Mouse (Mus musculus): Measurements from ENCODE around the gene Plekhh3. TPM values are rescaled to one million over a fixed set of nuclear protein-coding genes. Genes with fewer than 3 reads are reported as not detected.

The Plekhh3 gene
- polyA plus RNA-seq, 1 experiment from 2014 or later = 15.4 TPM

DNA sequence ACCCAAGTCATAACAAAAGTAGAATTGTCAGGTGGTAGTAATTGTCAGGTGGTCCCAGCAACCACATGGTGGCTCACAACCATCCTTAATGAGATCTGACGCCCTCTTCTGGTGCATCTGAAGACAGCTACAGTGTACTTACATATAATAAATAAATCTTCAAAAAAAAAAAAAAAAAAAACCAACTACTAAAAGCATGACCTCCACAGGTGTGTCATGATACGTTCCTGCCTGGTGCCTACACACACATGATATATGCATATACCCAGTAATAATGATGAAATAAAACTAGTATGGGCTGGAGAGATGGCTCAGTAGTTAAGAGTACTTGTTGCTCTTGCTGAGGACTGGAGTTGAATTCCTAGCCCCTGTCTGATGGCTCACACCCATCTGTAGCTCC, 20.1 kb downstream of the Plekhh3 start:
- no peak overlapping the region for H3K4me3 ChIP-seq
- no peak for ATAC-seq (ENCODE audit: low FRiP score)
- H3K27me3 ChIP-seq = peaks cover 1% of the 10 kb centered on the region; the same call in 1 of the 2 replicates
- H3K36me3 ChIP-seq = no peaks in the 10 kb centered on the region
- H3K4me1 ChIP-seq = peaks cover 25% of the 10 kb centered on the region
- WGBS = 56% methylated on average over 2 of the region's 2 CpGs
- no peak overlapping the region for H3K4me2 ChIP-seq (replicated peaks)
- no peak overlapping the region for H3K27ac ChIP-seq
- no peaks in the 10 kb centered on the region for H3K9me3 ChIP-seq (replicated peaks)
- no peak overlapping the region for H3K9ac ChIP-seq

DNA sequence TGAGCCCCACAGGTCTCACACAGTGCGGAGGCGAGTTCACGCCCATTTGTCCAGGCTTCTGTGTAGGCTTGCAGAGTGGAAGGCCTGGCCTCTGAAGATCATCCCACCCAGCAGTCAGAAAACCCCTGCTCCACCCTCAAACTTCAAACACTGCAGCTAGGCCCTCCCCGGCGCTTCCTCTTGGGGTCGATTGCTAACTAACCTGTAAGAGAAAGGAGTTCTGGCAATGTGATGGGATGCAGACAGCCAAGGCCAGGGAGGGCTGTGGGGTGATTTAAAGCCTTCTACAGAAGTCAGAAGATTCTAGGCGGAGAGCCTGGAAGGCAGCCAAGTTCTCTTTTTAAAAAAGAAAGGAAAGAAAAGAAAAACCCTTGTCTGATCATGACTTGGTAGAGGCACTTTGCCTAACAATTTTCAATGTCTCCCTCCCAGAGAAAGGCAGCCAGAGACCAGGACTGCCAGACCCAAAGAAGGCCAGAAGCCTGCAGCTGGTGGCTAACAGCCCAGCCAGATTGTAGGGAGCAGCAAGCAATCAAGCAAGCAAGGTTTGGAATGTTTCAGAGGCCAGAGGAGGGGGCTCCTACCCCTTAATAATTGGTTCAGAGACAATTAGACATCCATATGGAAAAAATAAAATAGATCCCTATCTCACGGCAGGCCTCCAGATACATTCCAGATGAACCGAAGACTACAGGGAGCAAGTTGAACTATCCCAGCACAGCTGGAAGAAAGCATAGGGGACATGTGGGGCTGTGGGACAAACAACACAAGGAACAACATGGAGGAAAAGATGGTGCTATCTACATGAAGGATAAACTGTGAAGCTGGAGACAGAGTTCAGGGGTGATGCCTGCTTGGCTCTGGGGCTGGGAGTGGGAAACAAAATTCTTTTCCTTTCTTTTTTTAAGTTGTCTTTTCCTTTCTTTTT, 21.7 kb downstream of the Plekhh3 start:
- no peak overlapping the region for H3K9ac ChIP-seq

DNA sequence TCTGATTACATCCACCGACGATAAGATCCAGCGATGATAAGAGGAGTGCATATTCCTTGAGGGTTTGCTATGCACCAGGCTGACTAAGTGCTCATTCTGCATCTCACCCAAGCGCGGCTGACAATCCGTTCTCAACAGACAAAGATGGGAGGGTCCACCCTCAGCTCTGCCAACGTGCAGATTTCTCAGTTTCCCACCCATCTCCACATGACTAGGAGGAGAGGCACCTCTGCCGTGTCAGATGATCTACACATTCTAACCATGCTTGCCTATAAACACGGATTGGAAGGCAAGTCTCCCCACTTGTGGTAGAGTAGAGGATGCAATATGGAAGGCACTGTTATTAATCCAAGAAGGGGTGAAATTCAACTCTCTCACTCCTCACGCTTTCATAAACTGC, 22.4 kb downstream of the Plekhh3 start:
- Histone ChIP-seq H3K4me3 (no peak overlapping the region), H3K27ac (0 out of 2 replicates have a peak overlapping the region, but pooled peaks have one; percentile 49), H3K9ac (no peak overlapping the region), H3K4me1 (peaks cover 23% of the 10 kb centered on the region), H3K27me3 (no peaks in the 10 kb centered on the region), H3K9me3 (replicated peaks) (no peaks in the 10 kb centered on the region), H3K36me3 (no peaks in the 10 kb centered on the region), H3K4me2 (replicated peaks) (no peak overlapping the region)
- no peak for ATAC-seq (ENCODE audit: low FRiP score)
- 70% methylated on average over 10 of the region's 10 CpGs for WGBS

More for the DNA sequence above, 21.7 kb downstream of the Plekhh3 start:
- no peaks in the 10 kb centered on the region for H3K36me3 ChIP-seq
- no peaks in the 10 kb centered on the region for H3K9me3 ChIP-seq (replicated peaks)
- WGBS = 59% methylated on average over 9 of the region's 9 CpGs
- ATAC-seq (ENCODE audit: low FRiP score) = no peak
- no peak overlapping the region for H3K4me2 ChIP-seq (replicated peaks)
- peak overlapping the region; percentile 49; the same call in 1 of the 2 replicates for H3K27ac ChIP-seq
- peaks cover 20% of the 10 kb centered on the region for H3K4me1 ChIP-seq
- no peaks in the 10 kb centered on the region for H3K27me3 ChIP-seq
- no peak overlapping the region for H3K4me3 ChIP-seq

DNA sequence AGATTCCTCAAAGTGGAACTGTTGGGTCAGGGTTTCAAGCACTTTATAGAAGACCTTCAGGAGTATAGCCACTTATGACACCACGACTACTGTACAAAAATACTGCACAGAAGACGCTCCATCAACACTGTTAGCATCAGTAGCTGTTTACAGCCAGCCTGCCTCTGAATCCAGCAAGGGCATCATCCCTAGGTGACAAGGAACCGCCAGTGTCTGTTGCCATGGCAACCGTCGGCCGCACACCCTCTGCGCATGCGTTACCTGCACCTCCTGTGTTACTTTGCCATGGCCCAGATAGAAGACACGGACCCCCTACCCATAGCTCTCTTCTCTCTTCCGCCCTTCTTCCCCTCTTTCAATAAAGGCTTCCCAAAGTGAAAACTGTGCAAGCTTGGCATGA, 24.8 kb downstream of the Plekhh3 start:
- Histone ChIP-seq H3K9me3 (replicated peaks) (no peaks in the 10 kb centered on the region), H3K9ac (no peak overlapping the region), H3K36me3 (no peaks in the 10 kb centered on the region), H3K4me3 (no peak overlapping the region), H3K4me2 (replicated peaks) (peak overlapping the region; percentile 19; the same call in 1 of the 2 replicates), H3K4me1 (peaks cover 28% of the 10 kb centered on the region), H3K27ac (peak overlapping the region; percentile 67), H3K27me3 (peaks cover 4% of the 10 kb centered on the region; the same call in 1 of the 2 replicates)
- 22% methylated on average over 10 of the region's 10 CpGs for WGBS
- ATAC-seq (ENCODE audit: low FRiP score) = peak; percentile 40; the same call in 1 of the 2 replicates

DNA sequence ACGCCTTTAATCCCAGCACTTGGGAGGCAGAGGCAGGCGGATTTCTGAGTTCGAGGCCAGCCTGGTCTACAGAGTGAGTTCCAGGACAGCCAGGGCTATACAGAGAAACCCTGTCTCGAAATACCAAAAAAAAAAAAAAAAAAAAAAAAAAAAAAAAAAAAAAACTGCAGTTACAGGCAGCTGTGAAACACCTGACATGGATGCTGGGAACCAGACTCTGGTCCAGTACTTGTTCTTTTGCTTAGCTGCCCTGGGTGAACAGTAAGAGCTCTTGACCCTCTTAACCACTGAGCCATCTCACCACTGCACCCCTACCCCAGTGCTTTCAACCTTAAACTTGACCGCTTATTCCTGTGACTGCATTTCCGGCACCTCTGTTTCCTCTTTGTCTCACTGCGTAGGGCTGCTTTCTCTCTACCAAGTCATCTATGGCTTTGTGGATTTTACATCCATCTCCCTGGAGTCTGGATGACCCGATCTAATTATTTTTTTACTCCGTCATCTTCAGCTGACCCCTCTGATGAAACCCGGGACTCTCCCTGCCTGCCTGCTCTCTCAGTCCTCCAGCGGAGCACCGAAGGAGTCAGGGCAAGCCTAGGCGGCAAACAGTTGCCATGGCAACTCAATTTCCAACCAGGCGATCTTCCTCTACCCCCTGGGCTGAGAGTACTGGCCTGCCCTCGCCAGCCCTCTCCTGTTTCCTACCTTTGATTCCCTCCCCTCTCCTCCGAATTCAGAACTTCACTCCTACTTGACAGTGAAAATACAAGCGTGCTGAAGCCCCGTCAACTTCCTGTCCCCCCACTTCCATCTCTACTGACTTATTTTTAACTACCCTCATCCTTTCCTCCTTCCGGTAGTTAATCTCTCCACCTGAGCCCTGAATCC, 27.6 kb downstream of the Plekhh3 start:
- Histone ChIP-seq H3K4me3 (peak overlapping the region; percentile 27), H3K27ac (peak overlapping the region; percentile 48; the same call in 1 of the 2 replicates), H3K9me3 (replicated peaks) (no peaks in the 10 kb centered on the region), H3K27me3 (peaks cover 17% of the 10 kb centered on the region), H3K36me3 (no peaks in the 10 kb centered on the region), H3K9ac (peak overlapping the region; percentile 45; the same call in 1 of the 2 replicates), H3K4me2 (replicated peaks) (peak overlapping the region; percentile 57), H3K4me1 (peaks cover 17% of the 10 kb centered on the region)
- ATAC-seq (ENCODE audit: low FRiP score) = peak; percentile 67
- 25% methylated on average over 19 of the region's 19 CpGs for WGBS

DNA sequence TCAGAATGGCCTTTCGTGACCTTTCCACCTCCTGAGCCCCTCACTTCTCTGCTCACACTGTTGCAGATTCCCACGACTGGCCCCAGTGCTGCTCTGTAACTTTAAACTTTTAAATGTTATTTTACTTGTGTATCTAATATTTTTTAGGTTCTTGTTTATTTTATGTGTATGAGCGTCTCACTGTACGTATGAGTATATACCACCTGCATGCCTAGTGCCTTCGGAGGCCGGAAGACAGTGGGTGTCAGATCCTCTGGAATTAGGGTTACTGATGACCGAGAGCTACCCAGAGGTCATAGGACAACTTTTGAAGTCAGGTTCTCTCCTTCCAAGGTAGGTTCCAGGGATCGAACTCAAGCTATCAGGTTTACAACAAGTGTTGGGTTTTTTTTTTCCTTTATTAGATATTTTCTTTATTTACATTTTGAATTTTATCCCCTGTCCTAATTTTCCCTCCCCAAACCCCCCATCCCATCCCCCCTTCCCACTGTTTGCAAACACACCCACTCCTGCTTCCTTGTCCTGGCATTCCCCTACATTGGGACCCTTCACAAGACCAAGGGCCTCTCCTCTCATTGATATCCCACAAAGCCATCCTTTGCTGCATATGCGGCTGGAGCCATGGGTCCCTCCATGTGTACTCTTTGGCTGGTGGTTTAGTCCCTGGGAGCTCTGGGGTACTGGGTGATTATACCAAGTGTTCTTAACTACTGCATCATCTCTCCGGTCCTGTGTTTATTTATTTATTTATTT, 28.8 kb downstream of the Plekhh3 start:
- no peak overlapping the region for H3K4me2 ChIP-seq (replicated peaks)
- H3K27ac ChIP-seq = no peak overlapping the region
- no peak overlapping the region for H3K9ac ChIP-seq
- H3K4me1 ChIP-seq = peaks cover 19% of the 10 kb centered on the region
- no peak for ATAC-seq (ENCODE audit: low FRiP score)
- no peak overlapping the region for H3K4me3 ChIP-seq
- 84% methylated on average over 10 of the region's 10 CpGs for WGBS
- no peaks in the 10 kb centered on the region for H3K9me3 ChIP-seq (replicated peaks)
- H3K36me3 ChIP-seq = no peaks in the 10 kb centered on the region
- peaks cover 17% of the 10 kb centered on the region for H3K27me3 ChIP-seq

DNA sequence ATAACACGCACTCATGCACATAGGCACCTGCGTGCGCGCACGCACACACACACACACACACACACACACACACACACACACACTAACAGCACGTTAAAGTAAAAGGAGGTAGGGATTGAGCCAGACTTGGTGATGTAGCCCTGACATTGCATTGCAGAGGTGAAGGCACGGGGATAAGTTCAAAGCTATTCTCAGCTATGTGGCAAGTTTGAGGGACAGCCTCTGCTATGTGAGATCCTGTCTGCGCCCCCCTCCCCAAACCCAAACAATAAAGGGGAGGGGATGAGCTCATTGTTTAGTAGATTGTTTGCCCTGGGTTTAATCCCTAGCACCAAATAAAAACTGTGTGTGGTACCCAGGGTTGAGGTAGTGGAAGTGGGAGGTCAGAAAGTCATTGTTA, 30.1 kb downstream of the Plekhh3 start:
- Histone ChIP-seq H3K9me3 (replicated peaks) (no peaks in the 10 kb centered on the region), H3K9ac (no peak overlapping the region), H3K27me3 (peaks cover 17% of the 10 kb centered on the region), H3K27ac (0 out of 2 replicates have a peak overlapping the region, but pooled peaks have one; percentile 12), H3K4me2 (replicated peaks) (no peak overlapping the region), H3K4me3 (no peak overlapping the region), H3K36me3 (no peaks in the 10 kb centered on the region), H3K4me1 (peaks cover 11% of the 10 kb centered on the region)
- no peak for ATAC-seq (ENCODE audit: low FRiP score)
- 86% methylated on average over 8 of the region's 8 CpGs for WGBS

DNA sequence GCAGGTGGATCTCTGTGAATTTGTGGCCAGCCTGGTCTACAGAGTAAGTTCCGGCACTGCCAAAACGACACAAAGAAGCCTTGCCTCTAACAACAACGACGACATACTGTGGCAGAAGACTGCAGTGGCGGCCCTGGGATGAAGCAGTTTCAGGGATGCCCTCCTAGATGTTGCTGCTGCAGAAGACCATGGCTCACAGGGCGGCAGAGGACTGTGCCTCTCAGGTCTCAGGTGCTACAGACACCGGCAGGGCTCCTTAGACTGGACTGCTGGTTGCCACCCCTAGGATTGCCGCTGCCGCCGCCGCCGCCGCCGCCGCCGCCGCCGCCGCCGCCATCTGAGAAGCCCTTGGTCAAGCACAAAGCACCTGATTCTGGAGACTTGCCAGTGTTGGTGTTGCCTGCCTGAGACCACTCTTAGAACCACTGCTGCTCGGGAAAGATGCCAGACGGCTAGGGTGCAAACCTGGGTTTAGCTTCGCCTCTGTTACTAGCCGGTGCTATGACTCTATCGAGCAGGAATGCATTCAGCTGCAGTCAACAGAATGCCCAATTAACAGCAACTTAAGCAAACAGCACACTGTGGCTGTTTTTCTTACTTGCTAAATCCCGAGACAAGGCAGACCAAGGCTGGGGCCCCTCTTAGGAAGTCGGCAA, 30.9 kb downstream of the Plekhh3 start:
- no peak for ATAC-seq (ENCODE audit: low FRiP score)
- H3K27ac ChIP-seq = no peak overlapping the region
- 50% methylated on average over 27 of the region's 27 CpGs for whole genome bisulfite sequencing

DNA sequence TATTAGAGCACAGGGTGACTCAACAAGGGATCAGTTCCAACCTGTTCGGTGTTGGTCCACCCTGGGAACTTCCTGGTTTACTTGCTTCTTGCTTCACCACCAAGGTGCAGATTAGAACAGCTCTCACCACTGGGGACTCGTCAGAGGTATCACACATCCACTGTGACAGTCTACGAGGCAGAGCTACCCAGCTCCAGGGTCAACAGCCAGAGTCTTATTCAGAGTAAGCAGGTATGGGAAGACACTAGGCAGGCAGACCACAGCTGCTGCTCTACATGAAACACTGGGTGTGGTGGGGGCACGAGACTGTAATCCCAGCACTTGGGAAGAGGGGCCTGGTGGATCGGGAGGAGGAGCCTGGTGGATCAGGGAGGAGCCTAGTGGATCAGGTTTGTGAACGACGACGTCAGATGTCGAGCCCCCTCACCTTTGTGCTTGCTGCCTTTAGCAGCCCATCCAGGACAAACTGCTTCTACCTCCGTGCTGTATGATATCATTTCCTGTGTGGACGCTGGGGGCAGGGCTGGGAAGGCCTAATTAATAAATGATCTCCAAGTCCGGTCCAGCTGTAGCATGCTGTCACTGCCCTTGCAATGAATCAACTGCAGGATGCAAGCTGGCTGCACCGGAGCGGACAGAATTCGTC, 32.5 kb downstream of the Plekhh3 start:
- ATAC-seq (ENCODE audit: low FRiP score) = peak; percentile 60
- WGBS = 24% methylated on average over 15 of the region's 15 CpGs
- H3K4me3 ChIP-seq = peak overlapping the region; percentile 0; the same call in 1 of the 2 replicates
- no peaks in the 10 kb centered on the region for H3K9me3 ChIP-seq (replicated peaks)
- H3K9ac ChIP-seq = peak overlapping the region; percentile 15; the same call in 1 of the 2 replicates
- H3K27me3 ChIP-seq = peaks cover 17% of the 10 kb centered on the region
- peak overlapping the region; percentile 45; the same call in 1 of the 2 replicates for H3K27ac ChIP-seq
- no peaks in the 10 kb centered on the region for H3K36me3 ChIP-seq
- peak overlapping the region; percentile 35 for H3K4me2 ChIP-seq (replicated peaks)
- H3K4me1 ChIP-seq = peaks cover 7% of the 10 kb centered on the region

More for the DNA sequence above, 30.9 kb downstream of the Plekhh3 start:
- Histone ChIP-seq H3K9me3 (replicated peaks) (no peaks in the 10 kb centered on the region), H3K4me2 (replicated peaks) (peak overlapping the region; percentile 50), H3K36me3 (no peaks in the 10 kb centered on the region), H3K27me3 (peaks cover 17% of the 10 kb centered on the region), H3K4me1 (peaks cover 11% of the 10 kb centered on the region), H3K4me3 (peak overlapping the region; percentile 24), H3K9ac (peak overlapping the region; percentile 46; the same call in 1 of the 2 replicates)

DNA sequence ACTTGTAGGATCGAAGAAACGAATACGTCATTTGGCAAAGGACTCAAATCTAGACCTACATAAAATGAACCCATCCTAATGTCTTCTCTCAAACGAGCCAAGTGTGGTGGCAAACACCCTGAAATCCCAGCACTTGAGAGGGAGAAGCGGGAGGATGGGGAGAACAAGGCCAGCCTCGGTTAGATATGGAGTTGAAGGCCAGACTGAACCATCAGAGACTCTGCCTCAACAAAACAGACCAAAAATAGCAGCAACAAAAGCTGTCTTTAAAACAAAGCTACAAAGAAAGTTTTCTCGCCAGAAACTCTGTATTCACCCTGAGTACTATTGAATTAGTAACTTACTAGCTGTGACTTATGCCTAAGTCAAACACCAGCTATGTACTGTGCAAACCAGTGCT, 34.2 kb downstream of the Plekhh3 start:
- Histone ChIP-seq H3K4me2 (replicated peaks) (no peak overlapping the region), H3K9me3 (replicated peaks) (no peaks in the 10 kb centered on the region), H3K4me3 (no peak overlapping the region), H3K9ac (no peak overlapping the region), H3K27ac (no peak overlapping the region), H3K27me3 (peaks cover 16% of the 10 kb centered on the region), H3K4me1 (peaks cover 3% of the 10 kb centered on the region; the same call in 1 of the 2 replicates), H3K36me3 (no peaks in the 10 kb centered on the region)
- WGBS = 77% methylated on average over 7 of the region's 7 CpGs
- no peak for ATAC-seq (ENCODE audit: low FRiP score)

Data from hindbrain, embryonic 12.5 days (tissue).